Mouse (Mus musculus): Measurements from ENCODE around the gene Krtap4-1.

Gene Krtap4-1

GRCm38 (mm10) chr11:99583245-99583704, 44.8 kb downstream of the Krtap4-1 start, which contains the start of gene Krtap1-4:
Gene Krtap1-4, minus strand, starts transcription at chr11:99583654.
- DNase-seq (ENCODE audit: low read depth) = no peak

GRCm38 (mm10) chr11:99581564-99581963, 46.5 kb downstream of the Krtap4-1 start:
- no peak for DNase-seq (ENCODE audit: low read depth)

GRCm38 (mm10) chr11:99581051-99581450, 47.0 kb downstream of the Krtap4-1 start:
- no peak for DNase-seq (ENCODE audit: low read depth)

GRCm38 (mm10) chr11:99580636-99581035, 47.4 kb downstream of the Krtap4-1 start, which contains the start of gene Krtap1-5:
Gene Krtap1-5, minus strand, starts transcription at chr11:99581016.
- no peak for DNase-seq (ENCODE audit: low read depth)
